Mouse (Mus musculus) spleen, adult 2 months (tissue): ENCODE measurements around the gene Ppp2r5e.

Source experiments
- CTCF ChIP-seq: fragments of 200-500 bp; IDR thresholded peaks from 2 replicates; pipeline ENCODE4 v1.5.1; 2011; ENCODE audit warnings: mild to moderate bottlenecking, inconsistent platforms; ENCODE audit not compliant: insufficient read depth, insufficient read length, insufficient replicate concordance; ENCODE audit errors: extremely low read depth
- POLR2A ChIP-seq: fragments of 200-500 bp; IDR thresholded peaks from 2 replicates; pipeline ENCODE4 v1.6.1; 2011; ENCODE audit warnings: low read depth, low read length, inconsistent platforms

DNA sequence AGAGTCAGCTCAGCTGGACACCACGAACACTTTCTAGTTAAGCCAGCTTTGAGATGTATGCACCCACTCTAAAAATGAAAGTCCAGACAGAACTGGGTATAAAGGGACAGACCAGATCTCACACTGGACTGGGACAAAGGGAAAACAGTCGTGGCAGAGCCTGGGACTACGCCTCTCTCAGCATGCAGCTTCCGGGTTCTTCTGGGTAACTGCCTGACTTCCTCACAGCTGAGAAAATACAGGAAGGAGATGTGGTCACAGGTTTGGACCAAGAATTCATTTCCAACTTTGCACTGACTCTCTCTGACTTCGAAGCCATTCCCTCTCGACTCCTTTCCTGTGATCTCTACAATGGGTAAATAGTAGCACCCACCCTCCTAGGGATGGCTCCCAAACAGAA, 181.1 kb downstream of the Ppp2r5e start:
- TF ChIP-seq CTCF (no peak), POLR2A (no peak)
